Mouse (Mus musculus): Measurements from ENCODE around the gene Trpv4. TPM values are rescaled to one million over a fixed set of nuclear protein-coding genes. Genes with fewer than 3 reads are reported as not detected.
A peak's percentile ranks its signal among the peaks of the same experiment; 100 is the strongest.

Trpv4 gene
- total RNA-seq, 2 experiments from 2014 or later, result 2.4 to 8.0 TPM

DNA sequence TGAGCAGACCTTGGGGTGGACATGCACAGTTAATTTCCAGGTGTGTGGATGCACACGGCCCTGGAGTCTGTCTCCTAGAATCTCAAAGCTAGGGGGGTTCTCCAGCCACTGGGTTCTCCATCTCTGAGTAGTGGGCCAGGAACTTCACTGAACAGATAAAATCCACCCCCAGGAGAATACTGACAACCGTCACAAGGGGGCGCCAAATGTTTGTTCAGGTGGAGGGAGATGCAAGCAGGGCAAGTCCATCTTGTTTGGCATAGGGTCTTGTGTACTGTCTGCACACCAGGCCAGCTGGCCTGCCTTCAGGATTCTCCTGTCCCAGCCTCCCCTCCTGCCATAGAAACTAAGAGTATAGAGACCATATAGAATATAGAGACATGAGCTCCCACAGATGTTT, 32.6 kb downstream of the Trpv4 start:
- DNase-seq (ENCODE audit: low spot score in 2 of 2), result peak in 1 of 2 experiments; percentile 55

DNA sequence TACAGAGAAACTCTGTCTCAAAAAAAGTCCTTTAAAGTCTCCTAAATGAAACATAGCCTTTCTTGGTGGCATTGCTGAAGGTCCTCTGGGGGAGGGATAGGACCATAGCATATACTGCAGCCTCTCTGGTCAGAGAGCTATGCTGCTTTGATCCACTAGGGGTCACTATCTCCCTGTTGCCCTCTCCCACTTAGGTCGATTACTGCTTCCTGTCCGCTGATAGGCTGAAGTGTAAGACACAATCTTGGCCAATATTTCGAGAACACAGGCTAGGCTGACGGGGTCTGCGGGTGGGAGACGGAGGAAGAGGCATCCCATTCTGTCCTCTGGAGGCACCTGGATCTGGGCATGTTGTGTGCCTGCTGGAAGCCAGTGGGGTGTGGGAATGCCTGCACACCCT, 37.9 kb downstream of the Trpv4 start:
- DNase-seq (ENCODE audit: low spot score in 2 of 2), result no peak

DNA sequence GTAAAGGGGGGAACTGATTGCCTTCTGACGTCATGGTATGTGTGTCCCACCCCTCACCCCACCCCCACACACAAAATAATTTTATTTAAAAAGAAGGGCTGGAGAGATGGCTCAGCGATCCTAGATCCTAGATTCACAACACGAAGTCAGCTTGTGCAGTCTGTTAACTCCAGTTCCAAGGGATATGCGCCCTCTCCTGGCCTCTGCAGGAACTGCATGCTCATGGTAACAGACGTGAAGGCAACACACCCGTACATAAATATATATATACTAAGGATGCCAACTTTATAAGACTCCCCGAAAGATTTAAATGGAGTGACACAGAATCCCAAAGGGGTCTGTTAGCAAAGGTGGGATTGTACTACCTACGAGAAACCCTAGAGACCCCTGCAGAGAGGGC, 39.4 kb downstream of the Trpv4 start:
- peak in 1 of 2 experiments; percentile 66 for DNase-seq (ENCODE audit: low spot score in 2 of 2)

DNA sequence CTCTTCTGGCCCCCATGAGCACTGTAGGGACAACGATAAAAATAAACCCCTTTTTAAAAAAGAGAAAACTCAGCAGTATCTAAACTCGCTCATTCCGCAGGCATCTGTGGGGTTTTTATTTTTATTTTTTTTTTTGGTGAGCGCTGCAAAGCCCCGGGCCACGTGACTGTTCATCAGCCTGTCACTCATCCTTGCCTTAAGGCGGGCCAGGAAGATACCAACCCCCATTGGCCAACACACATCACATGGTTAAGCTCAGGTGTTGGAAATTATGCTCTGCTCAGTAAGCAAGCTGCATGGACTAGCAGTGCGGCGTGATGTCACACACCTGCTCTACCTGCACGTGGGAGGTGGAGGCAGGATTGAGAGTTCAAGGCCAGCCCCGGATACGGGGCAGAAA, 40.4 kb downstream of the Trpv4 start:
- no peak for DNase-seq (ENCODE audit: low spot score in 2 of 2)

DNA sequence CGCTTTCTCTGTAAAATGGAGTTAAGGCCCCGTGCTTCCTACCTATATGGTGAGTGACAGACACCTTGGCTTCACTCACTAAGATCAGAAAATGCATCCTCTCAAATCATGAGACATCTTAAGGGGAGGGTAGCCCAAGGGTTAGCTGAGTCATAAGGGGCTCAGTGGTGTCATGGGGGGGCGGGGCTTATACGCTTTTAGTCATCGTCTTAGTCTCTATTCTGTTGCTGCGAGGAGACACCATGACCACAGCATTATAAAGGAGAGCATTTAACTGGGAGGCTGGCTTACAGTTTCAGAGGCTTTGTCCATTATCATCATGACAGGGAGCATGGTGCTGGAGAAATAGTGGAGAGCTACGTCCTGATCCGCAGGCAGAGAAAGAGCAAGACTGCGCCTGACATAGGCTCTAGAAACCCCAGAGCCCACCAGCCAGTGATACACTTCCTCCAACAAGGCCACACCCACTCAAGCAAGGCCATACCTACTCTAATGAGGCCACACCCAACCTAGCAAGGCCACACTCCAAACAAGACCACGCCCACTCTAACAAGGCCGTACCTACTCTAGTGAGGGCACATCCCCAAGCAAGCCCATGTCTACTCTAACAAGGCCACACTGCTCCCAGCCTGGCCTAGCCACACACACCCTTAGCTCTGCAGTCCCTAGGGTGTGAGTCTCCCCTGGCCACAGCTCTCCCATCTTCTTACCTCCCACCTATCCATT, 41.7 kb downstream of the Trpv4 start:
- DNase-seq (ENCODE audit: low spot score in 2 of 2), result no peak

DNA sequence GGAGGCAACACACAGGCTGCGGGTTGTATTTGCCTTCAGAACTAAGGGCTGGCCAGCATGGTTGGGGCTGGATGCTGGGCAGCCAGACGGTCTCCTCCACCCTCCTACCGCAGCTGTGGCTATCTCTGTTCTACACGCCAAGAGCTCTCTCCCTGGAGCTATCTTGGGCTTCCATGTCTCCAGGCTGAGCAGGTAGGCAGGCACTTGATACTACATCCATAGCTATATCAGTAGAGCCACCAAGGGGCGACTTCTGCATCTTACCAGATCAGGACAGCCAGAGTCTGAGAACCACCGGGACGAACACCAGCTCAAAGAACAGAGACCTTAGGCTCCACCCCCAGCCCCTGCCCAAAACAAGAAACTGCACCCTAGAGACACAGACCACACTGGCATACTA, 43.4 kb downstream of the Trpv4 start:
- no peak for DNase-seq (ENCODE audit: low spot score in 2 of 2)

DNA sequence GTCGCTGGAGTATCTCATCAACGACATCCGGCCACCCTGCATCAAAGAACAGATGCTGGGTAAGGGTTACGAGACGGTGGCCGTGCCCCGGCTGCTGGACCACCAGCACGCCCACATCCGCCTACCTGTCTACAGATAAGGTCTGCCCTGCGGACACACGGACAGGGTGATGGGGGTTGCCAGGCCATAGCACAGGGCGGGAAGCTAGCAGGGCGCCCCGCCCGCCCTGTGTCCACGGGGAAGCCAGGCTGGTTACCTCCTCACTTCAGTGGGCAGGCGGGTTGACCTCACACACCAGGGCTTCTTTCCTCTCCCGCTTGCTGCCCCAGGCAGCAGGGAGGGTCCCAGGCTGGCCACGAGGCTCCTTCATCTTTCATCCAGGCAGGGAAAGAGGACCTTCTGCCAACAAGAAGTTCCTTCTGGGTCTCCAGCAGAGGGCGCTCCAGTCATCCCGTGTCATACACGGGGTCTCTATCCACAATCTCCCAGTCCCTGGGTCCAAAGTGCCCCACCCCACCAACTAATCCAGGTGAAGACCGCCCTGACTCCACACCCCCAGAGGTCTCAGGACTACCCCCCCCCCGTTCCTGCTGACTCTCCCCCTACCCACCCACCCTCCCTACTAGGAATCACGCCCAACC, 46.1 kb downstream of the Trpv4 start:
- DNase-seq (ENCODE audit: low spot score in 2 of 2), result no peak

DNA sequence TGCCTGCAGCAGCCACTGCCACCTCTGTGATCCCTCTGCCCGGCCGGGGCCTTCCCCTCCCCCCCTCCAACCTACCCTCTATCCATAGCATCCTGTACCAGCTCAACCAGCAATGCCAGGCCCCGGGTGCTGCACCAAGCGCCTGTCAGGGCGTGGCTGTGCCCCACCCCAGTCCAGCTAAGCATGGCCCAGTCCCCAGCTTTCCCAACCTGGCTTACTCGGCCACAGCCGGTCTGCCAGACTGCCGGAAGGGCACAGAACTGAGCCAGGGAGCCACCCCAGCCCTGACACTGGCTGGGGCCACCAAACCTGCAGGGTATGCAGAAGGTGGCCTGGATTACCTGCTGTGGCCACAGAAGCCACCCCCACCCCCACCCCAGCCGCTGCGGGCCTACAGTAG, 47.0 kb downstream of the Trpv4 start:
- DNase-seq (ENCODE audit: low spot score in 2 of 2), result no peak

DNA sequence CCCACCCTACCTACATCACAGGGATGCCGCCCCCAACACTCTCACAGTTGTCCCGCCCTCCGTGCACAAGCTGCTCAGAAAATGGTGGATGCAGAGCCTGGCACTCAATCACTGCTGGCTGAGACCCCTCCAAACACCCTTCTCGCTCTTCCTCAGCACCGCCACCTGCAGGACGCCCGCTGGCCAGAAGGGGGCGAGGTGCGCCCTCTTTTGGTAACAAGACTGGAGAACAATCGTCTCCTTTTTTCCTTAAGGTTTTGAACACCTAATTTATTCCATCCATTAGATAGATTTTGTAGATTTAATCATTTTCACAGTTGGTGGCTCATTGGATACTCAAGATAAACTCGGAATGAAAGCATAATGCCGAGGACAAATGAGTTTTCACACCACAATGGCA, 49.7 kb downstream of the Trpv4 start:
- DNase-seq (ENCODE audit: low spot score in 2 of 2), result peak in 1 of 2 experiments; percentile 54

DNA sequence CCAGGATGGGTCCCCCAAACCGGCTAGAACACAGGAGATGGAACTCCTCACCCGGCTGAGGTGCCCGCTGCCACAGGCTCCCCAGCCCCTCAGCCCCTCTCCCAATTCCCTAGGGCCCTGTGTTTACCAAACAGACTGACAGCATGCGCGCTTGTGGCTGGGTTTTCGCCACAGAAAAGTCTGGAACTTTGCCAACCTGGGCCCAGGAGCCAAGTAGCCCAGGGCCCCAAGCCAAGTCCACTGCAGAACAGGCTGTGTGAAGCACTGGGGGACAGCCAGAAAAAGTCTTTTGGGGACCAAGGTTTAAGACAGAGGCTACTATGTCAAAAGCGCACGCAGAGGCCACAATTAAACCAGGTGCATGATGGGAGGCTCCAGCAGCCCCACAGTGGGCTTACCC, 50.6 kb downstream of the Trpv4 start:
- no peak for DNase-seq (ENCODE audit: low spot score in 2 of 2)

DNA sequence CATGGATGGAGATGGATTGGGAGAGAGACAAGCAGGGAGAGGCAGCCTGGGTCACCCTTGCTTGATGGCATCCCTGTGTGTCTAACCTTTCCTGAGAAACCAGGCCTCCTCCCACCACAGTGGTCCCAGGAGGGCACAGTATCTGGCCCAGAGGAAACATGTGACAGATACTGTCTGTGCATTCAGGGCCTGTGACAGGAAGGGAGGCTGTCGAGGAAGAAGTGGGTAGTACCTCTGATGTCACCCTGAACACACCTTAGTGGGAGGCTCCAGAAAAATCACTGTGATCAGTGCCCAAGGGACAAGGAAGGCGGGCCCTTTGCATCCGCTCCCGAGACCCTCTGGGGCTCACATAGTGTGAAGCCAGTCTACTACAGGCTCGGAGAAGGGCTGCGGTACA, 52.2 kb downstream of the Trpv4 start:
- DNase-seq (ENCODE audit: low spot score in 2 of 2), result no peak

DNA sequence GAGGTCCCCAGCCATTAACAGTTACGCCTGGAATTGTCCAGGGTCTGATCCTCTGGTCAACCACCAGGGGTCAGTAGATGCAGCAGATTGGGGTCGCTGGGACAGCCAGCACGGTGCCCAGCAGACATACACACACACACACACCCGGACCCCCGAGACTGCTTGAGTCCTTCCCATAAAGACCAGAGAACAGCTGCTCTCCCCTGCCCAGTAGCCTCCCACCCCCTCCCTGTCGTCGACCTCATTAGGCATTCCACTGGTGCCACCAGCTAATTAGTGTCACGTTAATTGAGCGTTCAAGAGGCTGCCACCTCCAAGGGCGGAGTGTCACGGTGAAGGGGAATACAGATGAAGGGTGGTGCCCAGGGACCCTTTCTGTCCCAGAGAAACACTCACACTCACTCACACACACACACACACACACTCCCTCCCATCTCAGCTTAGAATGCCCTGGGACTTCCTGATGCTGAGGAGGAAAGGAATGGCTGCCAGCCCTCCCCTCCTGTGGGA, 53.4 kb downstream of the Trpv4 start:
- no peak for DNase-seq (ENCODE audit: low spot score in 2 of 2)

DNA sequence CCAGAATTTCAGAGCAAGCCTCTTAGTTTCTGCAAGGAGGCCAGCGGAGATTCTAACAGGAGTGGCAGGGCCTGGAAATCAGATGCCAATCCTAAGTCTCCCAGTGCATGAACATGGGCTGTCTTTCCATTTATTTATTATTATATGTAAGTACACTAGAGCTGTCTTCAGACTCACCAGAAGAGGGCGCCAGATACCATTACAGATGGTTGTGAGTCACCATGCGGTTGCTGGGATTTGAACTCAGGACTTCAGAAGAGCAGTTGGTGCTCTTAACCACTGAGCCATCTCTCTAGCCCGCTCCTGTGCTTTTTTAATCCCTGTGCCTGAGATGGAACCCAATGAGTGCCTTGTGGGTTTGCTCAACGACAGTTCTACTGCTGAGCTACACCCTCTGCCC, 54.2 kb downstream of the Trpv4 start:
- no peak for DNase-seq (ENCODE audit: low spot score in 2 of 2)

DNA sequence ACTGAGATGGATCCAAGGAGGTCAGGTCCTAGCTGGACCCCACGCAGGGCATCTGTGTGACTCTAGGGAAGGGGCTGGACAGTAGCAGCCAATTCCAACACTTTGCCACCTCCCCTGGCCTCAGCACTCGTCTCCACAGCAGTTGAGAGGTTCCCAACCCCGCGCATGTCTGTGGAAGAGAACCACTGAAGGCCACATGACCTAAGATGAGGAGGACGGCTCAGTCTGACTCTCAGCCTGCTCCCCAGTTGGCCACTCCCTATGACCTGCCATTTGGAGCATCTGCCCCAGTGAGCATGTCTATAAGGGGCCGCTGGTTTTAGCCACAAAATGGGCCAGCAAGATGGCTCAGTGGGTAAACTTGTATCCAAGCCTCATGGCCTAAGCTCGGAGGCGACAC, 56.2 kb downstream of the Trpv4 start:
- DNase-seq (ENCODE audit: low spot score in 2 of 2), result no peak

DNA sequence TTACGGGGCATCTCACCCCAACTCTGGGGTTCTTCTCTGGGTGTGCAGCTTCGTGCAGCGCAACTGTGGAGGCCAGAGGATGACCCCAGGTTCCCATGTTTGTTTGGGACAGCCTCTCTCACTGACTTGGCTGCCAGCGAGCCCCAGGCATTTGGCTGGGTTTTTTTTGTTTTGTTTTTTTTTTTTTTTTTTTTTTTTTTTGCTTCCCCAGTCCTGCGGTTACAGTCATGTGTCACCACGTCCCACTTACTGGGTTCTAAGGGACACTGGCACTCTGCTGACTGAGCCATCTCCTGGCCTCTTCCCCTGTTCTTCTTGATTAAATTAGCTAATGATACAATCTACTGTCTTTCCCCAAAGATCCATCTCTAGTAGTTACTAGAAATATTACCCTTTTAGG, 60.6 kb downstream of the Trpv4 start:
- no peak for DNase-seq (ENCODE audit: low spot score in 2 of 2)

DNA sequence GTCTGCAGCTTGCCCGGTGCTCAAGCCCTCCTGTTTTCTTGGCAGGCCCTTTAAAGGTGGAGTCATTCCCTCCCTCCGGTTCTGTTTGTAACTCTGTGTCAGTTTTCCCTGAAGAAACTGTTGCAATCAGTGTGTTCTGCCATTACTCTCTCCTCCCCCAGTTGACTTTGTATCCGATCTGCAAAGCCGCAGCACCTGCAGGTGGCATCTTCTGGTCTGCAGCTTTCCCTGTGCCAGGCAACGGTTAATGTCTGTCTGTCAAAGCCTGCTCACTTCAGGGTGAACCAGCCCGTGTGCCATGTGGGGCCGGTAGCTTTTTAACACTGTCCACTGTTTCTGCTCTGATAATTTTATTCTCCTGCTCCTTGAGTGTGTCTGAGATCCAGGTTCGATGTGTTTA, 61.0 kb downstream of the Trpv4 start:
- DNase-seq (ENCODE audit: low spot score in 2 of 2), result no peak

DNA sequence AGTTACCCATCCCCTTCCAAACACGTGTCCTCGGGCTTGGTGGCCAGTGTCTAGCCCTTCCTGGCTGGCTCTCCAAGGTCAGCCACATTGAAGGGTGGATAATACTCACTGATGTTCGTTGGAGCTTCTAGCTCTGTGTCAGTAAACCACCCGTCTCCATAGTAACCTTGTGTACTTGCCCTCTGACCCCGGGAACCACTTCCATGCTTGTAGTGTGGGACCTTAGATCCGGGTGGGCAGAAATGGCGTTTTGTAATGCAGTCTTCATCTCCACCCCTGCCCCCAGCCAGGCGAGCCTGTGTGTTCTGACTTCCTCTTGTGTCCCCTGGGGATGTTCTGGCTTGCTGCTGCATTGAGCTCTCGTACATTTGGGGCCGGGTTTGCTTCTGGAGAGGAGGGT, 61.6 kb downstream of the Trpv4 start:
- DNase-seq (ENCODE audit: low spot score in 2 of 2), result no peak

DNA sequence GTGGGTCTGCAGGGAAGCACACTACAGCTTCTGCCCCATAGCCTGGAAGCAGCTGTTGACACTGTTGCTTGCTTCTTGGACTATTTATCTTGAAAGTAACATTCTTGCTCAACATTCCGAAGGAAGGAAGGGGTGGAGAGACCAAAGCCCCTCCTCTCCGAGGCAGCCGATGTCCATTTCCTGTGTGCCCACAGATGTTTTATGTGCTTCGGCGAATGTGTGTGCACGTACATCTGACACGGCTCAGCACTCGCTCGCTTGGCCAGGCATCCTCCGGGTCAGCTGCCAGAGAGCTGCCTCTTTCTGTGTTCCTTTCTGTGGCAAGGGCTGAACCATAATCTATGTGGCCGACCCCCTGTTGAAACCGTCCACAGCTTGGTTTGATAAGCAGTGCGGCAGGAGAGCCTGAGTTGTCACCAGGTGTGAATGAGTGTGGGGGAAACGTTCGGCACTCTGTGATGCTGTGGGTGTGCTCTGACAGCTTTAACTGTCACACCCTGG, 63.4 kb downstream of the Trpv4 start:
- DNase-seq (ENCODE audit: low spot score in 2 of 2), result no peak

DNA sequence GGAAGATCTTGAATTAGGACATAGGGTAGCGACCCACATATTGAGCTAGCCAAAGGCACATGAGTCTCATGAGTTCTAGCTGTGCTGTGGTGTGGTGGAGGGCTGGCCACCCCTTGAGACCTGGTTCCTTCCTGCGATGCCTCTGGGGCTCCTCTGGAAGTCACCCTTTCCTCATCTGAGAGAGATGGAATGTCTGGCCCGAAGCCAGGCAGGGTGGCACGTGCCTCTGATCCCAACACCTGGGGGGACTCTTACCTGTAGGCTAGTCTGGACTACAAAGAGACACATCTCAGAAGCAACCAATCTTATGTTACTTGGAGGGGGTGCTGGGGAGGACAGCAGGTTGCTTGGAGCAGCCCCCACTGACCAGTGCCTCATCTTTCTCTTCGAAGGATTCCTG, 64.3 kb downstream of the Trpv4 start:
- DNase-seq (ENCODE audit: low spot score in 2 of 2), result no peak

DNA sequence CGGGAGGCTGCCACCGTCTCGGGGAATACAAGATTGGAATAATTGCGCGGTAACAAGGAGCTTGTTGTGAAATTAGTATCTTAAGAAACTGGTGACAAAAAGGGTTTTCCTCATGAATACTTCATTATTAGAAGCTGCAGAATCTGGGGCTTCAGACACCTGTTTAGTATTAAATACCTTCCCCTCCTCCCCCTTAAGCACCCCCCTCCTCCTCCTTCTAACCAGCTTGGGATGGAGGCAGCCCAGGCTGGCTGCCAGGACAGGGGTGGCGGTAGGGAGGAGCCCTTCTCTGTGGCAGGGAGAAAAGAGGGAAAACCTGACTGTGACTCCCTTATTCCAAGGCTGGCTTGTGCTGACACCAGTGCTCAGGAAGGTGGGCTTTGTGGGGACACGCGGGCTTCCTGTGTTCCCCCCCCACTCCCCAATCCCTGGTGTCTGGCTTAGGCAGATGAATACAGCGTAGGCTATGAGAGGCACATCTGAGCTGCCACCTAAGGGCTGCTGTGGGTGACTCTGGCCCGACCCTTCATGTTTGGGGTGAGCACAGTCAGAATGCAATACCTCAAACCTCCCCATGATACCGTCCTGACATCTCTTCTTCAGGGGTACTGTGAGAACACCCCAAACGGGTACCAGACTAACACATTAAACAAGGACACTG, 64.9 kb downstream of the Trpv4 start:
- DNase-seq (ENCODE audit: low spot score in 2 of 2), result no peak

DNA sequence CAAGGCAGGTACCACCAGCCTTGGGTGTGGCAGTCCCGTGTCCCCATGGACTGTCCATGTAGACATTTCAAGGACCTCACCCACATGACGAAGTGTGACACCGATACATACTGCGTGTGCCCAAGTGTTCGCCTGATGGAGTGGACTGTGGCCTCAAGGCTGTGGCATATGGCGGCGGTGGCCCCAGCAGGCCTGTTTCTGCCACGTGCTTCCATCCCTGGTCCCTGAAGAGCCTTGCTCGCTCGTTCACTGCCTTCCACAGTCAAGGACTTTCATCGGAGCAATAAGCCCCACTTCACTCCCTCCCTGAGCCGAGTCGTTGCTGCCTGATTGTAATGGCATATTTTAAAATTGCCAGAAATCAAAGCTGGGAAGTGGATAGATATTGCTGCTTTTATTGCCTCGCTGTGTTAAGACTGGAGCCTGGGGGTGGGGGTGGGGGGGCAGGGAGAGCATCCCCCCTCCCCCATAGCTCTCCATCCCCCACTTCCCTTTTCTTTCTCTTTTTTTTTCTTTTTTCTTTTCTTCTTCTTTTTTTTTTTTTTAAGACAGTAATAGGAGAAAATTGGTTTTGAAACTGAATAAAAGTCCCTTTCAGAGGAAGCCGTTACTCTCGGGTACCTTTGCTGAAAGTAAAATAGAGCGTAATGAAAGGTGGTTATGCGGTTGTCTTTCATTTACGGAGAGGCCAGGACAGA, 65.6 kb downstream of the Trpv4 start:
- no peak for DNase-seq (ENCODE audit: low spot score in 2 of 2)

DNA sequence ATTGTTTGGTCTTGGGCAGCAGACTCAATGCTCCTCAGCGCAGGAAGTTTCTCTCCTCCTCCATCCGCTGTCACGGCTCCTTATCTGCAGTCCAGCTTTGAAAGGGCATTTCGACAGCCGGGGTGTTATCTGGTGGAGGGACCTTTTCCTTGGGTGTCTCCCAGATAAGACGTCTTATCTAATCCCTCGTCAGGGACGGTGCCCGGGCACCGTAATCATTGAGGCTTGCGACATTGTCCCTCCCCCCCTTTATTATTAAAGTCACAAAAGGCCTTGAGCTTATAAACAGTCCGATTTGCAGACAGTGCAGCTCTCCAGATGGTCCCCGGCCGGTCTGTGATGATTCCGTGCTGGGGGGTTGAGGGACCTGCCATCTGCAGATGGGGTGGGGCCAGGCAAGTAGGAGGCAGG, 67.1 kb downstream of the Trpv4 start:
- no peak for DNase-seq (ENCODE audit: low spot score in 2 of 2)

All from adrenal gland, postnatal 4 days (tissue).